Mouse (Mus musculus): ENCODE measurements at regions not wholly inside any gene's neighbourhood (a gene's known extent, or its start where the extent isn't known, plus 50 kb on each side); places are given as distances from the start of the nearest gene placed in this dataset.
"Not testable (repeated sequence)": the region's sequence is repeated elsewhere in the genome, so short reads cannot be mapped to it uniquely, and the experiment has no call there.

DNA sequence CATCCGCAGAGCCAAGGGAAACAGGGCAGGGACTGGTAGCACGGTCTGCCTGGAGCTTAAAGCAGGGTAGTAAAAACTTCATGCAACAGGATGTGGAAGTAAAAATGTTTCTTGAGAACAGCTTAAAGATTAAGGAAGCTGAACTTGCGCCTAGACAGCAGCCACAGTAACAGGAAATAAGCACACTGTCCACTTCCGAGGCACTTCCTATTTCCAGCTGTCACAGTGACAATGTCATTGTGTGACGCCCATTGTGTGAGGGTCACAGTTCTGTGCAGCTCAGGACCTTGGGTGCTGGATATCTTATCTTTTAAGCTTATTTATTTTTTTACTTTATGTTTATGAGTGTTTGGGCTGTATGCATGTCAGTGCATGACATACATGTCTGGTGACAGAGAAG is 147.7 kb upstream of the Ubl3 start:
- DNase-seq, result no peak

DNA sequence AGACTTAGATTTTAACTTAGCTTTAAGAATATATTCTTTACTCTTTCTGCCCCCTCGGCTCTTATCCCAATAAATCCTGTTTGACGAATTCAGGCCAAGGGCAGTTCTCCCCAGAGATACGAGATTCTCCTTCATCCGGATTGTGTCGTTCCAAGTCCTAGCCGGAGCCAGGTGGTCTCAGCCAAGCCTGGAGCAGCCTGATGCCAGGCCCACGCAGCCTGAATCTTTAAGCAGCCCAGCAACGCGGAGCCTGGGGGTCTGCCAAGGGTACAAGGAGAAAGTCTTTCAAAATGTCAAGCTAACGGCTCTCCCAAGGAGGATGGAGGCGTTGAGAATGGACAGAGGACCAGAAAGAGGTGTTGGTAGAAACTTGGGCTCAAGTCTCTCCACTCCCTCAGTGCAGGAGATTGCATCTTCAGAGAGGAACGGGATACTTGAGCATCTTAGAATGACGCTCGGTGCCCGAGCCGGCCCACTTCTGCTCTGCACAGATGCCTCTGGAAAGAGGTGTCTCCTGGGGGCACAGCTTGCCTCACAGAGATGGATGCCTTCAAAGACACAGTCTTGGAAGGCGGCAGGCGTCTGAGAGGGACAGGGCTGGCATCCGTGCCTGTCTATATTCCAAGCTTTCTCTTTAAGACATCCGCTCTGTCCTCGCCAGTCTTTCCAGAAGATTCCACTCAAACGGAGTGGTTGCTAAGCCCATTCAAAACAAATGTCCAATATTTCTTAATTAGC is 145.2 kb upstream of the Ubl3 start:
- DNase-seq, result peak in 1 of 2 experiments; percentile 24

DNA sequence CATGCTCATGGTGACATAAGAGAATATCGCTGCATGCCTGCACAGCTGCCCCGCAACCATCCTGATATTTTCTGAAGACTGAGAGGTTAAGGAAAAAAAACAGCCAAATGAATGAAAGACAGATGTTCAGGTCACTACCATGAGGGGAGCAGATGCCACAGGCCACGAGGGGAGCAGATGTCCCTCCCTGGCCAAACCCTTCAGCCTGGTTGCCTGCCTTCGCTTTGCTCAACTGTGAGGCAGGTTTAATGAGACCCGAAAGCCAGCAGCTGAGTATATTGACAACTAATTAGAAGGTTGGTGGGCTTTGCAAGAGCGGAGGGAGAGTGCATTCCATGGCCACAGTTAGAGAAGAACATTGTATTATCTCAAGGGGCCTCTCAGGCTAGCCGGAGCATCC is 141.8 kb upstream of the Ubl3 start:
- DNase-seq, result no peak

DNA sequence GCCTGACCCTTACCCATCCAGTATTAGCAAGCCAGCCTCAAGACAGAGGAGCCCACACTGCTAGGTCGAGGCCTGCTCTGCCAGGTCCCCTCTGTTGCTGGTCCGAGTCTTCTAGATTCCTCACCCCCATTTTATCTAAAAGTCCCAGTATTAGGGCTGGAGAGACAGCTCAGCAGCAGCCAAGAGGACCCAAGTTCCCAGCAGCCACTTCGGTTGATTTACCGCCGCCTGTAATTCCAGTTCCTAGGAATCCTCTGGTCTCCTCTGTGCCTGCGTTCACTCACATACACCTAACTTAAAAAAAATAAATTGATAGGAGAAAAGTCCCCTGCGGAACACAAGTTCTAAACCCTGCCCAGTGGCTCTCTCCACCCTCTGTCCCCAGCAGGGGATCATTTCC is 138.9 kb upstream of the Ubl3 start:
- DNase-seq, result no peak

DNA sequence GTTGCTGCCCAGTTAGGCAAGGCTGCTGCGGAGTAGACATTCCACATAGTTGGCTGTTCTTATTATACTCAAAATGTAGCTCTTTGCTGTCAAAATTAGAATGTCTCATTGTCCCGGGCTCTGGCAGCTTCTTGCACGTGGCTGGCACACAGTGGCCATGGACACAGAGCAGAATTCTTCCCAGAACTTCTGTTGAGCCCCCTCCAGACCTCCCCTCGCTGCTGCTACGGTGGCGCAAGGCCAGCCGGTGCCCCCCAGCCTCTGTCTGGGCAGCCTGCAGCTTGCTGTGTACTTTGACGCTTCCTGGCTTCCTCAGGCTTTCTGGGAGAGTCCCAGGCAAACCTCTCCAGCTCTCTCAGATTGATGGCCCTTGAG is 138.2 kb upstream of the Ubl3 start:
- DNase-seq, result no peak

DNA sequence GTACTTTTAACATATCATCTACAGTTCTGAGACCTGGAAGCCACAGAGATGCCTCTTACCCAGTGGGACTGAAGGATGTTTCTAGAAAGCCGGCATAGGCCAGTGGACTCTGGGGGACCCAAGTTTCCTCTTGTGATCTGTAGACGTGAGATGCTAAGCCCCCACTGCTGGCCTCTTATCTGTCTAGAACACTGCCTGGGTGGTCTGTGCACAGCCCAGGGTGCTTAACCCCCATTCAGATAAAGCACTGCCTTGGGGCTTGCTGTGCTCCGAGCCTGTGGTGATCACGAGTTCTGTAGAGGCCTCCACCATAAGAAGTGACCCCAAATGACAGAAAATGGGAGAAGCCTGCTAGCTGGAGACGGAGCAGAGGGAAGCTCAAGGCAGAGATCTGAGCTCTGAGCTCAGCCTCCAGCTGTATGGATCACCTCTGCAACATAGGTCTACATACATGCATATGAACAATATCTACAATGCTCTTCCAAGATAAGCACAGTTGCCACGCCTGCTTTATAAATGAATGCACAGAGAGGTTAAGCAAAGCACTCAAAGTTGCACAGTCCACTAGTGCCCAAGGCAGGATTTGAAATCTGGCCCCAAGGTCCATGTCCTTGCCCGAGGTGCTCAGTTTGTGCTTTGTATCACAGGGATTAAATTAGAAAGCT is 137.7 kb upstream of the Ubl3 start:
- no peak for DNase-seq

DNA sequence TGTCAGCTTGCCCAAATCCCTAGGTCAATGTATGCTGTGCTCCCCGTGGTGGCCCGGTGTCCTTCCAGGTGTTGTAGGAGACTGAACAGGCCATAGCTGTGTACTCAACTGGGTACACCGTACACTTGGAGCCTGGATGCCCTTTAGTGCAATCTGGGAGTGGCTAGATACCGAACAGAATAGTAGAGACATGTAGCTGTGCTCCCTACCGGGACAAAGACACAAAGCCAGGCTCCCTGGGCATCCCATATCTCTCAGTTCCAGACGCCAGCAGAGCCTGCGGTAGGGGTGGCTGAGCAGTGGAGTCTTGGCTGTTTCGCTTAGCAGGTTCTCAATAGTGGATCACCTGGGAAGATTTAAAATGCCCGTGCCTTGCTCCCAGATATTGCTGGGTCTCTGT is 136.7 kb upstream of the Ubl3 start:
- DNase-seq, result no peak

DNA sequence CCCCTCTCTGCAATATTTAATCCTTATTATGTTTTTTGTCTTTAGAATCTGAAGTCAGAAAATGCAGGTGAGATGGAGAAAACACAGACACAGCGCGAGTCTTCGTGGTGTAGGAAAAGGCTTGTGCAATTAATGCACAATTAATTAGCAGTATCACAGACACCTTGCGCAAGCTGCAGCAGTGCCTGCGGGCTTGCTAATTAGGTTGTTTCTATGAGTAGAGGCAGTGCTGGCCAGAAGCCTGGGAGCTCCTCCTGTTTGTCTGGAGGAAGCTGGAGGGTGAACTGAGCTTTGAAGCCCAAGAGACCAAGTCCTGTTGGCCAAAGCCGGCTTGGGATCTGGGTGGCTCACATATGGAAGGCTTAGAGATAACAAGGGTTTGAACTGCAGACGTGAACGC is 135.9 kb upstream of the Ubl3 start:
- DNase-seq, result peak; percentile 16 to 40

DNA sequence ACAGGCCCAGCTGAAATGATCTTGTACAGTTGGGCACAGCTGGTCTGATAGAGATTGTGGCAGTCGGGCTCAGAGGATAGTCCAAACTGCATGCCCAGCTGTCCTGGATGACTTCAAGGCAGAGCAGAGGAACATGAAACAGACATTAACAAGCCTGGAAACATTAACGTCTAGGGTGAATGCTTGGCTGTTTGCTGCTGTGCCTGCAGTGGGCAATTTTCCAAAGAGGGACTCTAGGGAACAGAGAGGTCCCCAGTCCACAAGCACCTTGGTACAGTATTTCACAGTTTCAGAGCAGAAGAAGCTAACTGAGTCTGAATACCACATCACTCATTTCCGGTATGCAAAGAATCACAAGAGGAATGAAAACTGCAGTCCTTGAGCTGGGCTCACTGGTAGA is 135.2 kb upstream of the Ubl3 start:
- DNase-seq, result no peak

DNA sequence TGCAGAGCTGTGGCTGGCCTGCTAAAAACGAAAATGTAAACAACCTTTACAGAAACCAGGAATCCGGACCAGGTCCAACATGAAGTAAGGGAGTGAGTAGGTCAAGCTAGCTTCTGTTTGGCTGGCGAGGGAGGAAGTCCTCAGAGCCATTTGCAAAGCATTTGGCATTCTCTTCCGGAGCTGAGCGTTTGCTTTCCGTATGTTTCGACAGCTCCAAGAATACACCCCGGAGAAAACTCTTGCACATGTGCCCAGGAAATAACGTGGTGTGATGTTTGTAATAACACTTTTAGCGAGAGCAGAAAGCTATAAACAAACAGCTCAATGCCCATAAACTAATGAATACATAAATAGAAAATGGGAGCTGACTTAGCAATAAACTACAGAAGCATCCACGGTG is 131.6 kb upstream of the Ubl3 start:
- DNase-seq, result no peak

DNA sequence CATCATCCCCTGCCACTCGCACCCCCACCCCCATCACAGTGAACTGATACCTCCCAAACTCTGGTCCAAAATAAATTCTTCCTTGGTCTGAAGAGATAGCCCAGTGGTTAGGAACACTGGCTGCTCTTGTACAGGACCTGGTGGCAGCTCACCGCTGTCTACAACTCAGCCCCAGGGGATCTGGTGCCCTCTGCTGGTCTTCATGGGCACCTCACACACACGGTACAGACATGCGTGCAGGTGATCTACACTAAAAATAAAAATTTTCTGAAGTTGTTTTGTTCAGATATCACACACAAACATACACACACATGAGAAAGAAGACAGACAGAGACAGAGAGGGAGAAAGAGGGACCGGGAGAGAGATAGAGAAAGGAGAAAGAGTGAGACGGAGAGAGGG is 130.0 kb upstream of the Ubl3 start:
- no peak for DNase-seq

DNA sequence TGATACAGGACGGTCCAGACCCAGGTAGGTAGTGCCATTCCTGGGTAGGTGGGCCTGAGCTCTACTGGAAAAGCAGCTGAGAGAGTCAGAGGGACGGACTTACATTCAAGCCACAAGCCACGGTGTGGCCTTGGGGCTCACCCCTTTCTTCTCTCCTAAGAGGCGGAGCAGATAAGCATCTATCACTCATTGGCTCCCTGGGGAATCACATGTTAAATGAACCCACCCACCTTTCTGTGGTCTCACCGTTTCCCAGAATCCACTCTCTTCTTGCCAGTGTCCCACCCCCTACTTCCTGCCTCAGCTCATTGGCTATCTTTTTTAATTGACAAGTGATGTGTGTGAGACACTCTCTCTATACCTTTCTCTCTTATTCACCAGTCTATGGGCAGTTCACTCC is 127.8 kb upstream of the Ubl3 start:
- DNase-seq, result no peak

DNA sequence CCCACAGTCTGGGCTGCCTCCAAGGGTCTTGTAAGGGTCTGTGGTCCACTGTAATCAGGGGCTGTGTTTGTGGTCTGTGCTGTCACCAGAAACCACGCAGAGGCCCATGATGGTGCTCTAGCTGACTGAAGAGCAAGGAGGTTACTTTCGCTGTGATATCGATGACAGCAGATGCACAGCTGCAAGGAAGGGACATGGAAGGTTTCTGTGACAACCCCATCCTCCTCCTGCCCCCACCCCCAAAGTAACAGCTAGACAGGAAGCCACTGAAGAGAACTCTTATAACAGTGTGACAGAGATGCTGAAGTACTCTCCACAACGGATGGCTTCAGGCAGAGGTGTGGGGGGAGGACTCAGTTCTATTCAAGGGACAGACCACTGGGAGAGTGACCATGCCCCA is 127.0 kb upstream of the Ubl3 start:
- DNase-seq, result no peak

DNA sequence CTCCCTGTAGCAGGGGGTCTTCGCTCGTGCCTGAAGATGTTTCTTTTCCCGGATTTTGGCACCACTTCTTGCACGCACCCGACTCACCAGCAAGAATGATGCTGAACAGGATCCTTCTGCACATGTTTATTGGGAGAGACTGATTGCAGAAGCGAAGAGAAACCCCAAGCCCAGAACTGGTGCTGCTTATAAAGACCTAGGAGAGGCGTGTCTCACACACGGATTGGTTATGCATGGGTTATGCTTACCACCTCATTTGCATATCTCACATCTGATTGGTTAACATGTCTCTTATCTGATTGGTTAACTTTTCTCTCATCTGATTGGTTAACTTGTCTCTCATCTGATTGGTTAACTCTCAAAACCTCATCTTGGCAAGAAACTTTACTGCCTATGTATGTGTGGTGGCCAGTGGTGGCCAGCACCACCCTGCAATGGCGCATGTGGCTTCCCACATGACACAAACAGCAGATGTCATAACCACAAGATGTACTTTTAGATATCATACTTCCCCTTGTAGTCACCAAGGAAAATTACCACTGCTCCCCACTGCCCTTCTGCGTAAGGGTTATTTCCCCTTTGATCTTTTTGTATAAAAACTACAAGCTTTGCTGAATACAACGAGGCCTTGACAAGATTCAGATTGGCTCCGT is 125.8 kb upstream of the Ubl3 start:
- DNase-seq, result not testable (repeated sequence)

DNA sequence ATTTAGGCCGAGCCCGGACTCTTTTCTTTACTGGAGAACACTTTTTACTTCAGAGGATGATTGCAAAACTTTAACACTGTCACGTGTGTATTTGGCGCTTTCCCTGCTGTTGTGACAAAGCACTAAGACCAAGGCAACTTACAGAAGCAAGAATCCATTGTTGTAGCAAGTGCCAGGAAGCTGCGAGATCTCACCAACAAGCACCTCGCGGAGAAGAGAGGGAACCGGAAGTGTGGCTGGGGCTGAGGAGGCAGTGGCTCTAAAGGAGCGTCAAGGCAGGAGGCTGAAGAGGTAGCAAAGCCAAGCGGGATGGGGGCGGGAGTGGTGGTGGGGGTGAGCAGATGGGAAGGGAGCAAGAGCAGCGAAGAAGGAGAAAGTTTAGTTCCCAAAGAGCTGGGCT is 121.7 kb upstream of the Ubl3 start:
- no peak for DNase-seq

DNA sequence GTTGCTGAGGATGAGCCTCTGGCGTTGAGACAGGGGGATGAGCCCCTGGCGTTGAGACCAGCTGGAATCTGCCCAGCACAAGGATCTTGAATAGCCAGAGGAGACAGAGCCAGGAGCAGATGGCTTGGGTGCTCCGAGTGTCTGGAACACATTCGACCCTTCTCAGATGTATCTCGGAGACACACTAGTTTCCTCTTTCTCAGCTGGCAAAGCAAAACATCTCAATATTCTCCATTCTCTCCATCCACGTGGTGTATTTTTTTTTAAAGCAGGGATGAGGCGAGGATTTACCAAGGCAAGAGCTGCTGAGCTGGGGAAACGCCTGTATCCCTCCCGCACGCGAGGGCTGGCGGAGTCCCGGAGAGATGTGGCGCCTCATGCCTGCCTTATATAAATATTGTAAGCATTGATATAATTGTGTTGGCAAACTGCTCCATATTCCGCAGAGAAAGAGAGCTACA is 109.7 kb upstream of the Ubl3 start:
- DNase-seq, result peak; percentile 16 to 37

DNA sequence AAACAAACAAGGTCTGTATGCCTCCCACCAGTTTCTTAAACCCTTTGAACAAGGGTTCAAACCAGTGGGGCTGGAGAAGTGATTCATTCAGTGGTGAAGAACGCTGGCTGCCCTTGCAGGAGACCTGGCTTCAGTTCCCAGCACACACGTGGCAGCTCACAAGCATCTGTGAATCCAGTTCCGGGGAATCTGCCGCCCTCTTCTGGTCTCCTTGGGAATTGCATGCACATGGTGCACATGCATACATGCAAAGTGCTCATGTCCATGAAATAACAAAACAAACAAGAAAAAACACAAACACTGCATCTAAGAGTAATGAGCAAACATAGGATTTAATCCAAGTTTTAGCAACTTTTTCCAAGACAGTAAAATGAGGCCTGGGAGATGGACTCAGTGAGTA is 108.5 kb upstream of the Ubl3 start:
- peak in 1 of 2 experiments; percentile 16 for DNase-seq

DNA sequence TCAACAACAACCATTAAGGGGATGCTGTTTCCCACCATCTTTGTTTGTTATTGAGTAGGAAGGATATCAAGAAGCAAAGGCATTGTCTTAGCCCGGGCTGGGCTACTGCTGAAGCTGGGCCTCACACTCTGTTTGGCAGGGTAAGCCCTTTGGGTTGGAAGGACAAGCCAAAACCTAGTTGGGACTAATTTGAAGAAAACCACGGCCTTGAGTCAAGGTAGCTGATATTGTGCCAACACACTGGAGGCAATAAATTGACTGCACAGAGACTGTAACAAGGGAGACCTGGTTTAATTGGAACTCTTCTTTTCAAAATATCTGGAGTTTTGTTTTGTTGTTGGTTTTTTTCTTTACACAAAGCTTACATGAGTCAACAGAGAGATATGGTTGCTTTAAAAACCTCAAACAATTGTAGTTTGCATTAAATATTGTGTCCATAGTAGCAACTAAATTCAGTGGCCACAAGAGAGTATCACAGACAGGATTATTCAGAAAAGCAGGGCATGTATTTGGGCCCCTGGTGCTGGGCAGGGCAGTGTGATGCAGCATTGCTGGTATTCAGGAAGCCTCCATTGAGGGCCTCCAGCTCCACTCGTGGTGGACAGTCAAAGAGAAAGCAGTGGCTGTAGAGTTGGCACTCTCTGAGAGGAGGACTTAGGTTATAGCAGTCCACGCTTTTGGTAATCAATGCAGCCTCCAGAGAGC is 105.5 kb upstream of the Ubl3 start:
- no peak for DNase-seq

DNA sequence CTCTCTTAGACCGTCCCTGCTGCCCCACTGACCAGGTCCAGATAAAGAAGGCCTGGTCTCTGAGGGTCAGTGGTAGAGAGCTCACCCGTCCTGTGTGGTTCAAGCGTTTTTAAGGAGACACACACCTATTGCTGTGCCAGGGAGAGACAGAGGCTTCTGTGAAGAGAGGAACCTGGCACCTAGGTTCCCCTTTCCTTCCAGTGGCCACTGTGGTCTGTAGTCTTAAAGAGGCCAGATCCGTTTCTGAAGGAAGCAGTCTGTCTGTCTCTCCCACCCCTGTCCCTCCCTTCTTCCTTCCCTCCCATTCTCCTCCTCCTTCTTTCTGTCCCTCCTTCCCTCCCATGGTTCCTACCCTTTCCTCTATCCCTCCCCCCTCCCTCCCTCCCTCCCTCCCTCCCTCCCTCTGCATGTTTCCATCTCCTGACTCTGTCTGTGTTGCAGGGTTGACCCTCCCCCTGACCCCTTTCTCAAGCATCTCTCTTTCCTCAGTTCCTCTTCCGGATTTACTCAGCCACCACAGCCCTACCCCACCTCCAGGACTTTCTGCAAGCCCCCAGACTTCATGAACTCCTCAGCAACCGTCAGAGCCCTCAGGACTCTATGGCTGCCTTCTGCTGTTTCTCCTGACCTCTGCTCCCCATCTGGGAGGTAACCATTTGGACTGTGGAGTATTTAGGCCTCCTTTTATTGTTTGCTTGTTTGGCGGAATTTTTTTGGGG is 100.1 kb upstream of the Ubl3 start:
- DNase-seq, result no peak

DNA sequence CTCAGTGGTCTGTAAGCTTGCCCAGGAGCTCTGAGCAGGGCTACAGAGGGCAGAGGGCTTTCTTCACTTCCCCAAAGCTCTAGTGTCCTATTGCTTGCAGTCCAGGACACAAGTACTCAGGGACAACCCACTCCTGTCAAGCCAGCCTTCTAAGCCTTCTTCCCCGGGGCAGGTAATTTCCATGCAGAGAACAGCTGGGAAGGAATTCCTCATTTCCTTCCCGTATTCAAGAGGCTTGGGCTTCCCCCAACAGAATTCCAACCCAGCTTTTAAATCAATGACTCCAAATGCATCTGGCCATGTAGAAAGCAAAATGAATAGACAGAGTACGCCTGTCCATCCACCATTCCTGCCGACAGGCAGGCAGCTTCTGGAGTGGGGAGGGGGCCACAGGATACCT is 99.1 kb upstream of the Ubl3 start:
- DNase-seq, result no peak

DNA sequence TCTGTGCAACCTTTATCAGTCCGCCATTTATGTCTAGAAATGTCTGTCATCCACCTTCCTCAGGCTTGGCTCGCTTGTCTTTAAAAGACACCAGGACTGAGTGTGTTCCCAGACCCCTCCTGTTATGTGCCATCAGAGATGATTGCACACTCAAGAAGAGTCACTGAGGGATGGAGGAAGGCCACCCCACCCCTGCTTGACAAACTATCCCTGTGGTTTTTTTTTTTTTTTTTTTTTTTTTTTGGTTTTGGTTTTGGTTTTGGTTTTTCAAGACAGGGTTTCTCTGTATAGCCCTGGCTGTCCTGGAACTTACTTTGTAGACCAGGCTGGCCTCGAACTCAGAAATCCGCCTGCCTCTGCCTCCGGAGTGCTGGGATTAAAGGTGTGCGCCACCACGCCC is 97.0 kb upstream of the Ubl3 start:
- DNase-seq, result not testable (repeated sequence)

DNA sequence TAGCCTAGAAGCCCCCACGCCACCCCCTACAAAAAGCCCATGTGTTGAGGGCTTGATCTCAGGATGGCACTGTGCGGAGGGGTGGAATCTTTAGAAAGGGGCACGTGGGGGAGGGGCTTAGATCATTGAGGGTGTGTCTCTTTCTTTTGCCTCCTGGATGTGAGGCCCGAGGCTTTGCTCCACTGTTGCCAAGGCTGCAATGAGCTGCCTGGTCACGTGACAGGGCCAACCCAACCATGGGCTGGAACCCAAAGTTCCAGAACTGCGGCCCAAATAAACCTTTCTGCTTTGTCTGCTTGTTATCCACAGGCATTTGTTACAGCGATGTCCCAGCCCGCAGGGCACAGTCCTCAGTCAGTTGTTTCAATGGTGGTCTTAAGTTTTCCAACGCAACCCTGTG is 96.5 kb upstream of the Ubl3 start:
- no peak for DNase-seq

DNA sequence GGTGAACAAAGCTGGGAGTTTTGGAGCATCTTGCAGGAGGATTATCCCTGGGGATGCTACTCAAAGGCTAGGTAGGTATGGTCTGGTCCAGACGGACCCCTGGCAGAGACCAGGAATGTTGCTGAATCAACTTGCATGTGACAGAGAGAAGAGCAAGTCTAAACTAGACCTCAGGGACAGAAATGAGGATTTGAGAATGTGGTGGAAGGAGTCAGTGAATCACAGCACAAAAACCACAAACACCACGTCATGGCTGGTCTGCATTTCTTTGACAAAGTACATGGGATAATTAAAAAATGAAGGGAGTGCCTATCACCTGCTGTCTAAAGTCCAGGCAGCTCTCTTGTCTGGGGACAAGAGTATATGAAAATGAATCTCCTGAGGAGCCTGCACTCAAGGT is 95.1 kb upstream of the Ubl3 start:
- no peak for DNase-seq
